ENCODE assay signal across 17 mouse cellular contexts in the genomic region with DNA sequence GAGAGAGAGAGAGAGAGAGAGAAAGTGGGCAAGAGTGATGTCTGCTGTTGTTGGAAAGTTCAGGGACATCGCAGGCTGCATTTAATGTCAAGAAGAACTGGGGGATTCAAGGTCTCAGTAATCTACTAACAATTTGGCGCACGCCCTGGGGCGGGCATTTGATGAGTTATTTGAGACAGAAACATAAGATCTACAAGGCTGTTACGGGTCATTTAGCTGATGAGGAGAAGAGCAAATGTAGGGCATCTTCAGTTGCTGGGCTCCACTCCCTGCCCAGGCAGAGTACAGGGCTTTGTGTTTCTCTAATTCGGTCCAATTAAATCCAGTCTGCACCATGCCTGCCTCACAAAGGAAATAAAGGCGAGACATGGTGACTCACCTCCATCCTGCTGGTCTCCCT. TPM values are rescaled to one million over a fixed set of nuclear protein-coding genes. Genes with fewer than 3 reads are reported as not detected.
A peak's percentile ranks its signal among the peaks of the same experiment; 100 is the strongest.
DNase-seq lines count a peak whose midpoint lies in the region.
"Had no signal": no experiment of that assay in that cellular context is flagged by ENCODE, and none has a peak within 500 bp of the region (broad histone marks: within the 10 kb centered on the region; RNA-seq: fewer than 3 reads in every experiment).

No protein-coding gene starts in this region.

- DNase-seq in adrenal gland, adult 2 months, result peak; percentile 75
- no peak for DNase-seq in adrenal gland, postnatal 4 days (ENCODE audit: low spot score in 2 of 2)
- DNase-seq in ovary, adult 18-20 months (ENCODE audit: low spot score), result peak; percentile 61
- no peak for DNase-seq in ovary, postnatal 14 days (ENCODE audit: low spot score)
- DNase-seq in MN1 (ENCODE audit: low spot score), result peak; percentile 9
- DNase-seq in retina, embryonic 14.5 days (ENCODE audit: low spot score), result peak; percentile 68
- no peak for DNase-seq in thymus, postnatal 10 days (ENCODE audit: low spot score in 2 of 2)
- DNase-seq in left cerebral cortex, adult 18-20 months (ENCODE audit: low spot score in 2 of 2), result no peak
- DNase-seq: B cell, adult 2 months; cerebellum, adult 18-20 months; cerebellum, adult 9-10 months; cerebellum, postnatal 14 days; gastrocnemius, postnatal 10 days; gastrocnemius, postnatal 36 days; heart, adult 2 months; kidney, adult 18-20 months had no signal

RNA-seq across cellular contexts. Expression of a gene that starts 19.9 kb away (rescaled TPM):
- total RNA-seq in adrenal gland, adult 2 months (2021), result 10 to 100 TPM; 32.2 to 49.5 TPM
- 23.1 and 24.2 TPM in 2 replicates for polyA plus RNA-seq in adrenal gland, adult 2 months (2012; rRNA removed)
- 10 to 100 TPM; 46.6 to 56.3 TPM for total RNA-seq in adrenal gland, postnatal 4 days (2021)
- total RNA-seq in left cerebral cortex, adult 18-20 months (2021), result 10 to 100 TPM; 16.2 to 17.6 TPM
- total RNA-seq: MEL had no signal

Comparison
In these comparisons a context has a peak if more than half of its experiments do, and no peak if none do; other contexts are left out.
1. DNase-seq: peak in adrenal gland, adult 2 months (single experiment), ovary, adult 18-20 months (single experiment), MN1 (single experiment) and retina, embryonic 14.5 days (single experiment); none in adrenal gland, postnatal 4 days (0 of 2), ovary, postnatal 14 days (single experiment), thymus, postnatal 10 days (0 of 2) and left cerebral cortex, adult 18-20 months (0 of 2).